Mouse (Mus musculus) mammary gland, adult 2 months (tissue): ENCODE data around the gene Gm21983. TPM values are rescaled to one million over a fixed set of nuclear protein-coding genes. Genes with fewer than 3 reads are reported as not detected.

Experiments
- polyA plus RNA-seq: library from polyadenylated mRNA; depleted of rRNA; stranded (reverse); fragments of >200 nt; gene quantifications from 2 replicates; pipeline ENCODE4 v1.2.3, GENCODE M21; 2012; ENCODE audit warnings: low replicate concordance; rRNA removed

The Gm21983 gene
- polyA plus RNA-seq: 0.24 TPM in 1 of 2 replicates, not detected in the other

DNA sequence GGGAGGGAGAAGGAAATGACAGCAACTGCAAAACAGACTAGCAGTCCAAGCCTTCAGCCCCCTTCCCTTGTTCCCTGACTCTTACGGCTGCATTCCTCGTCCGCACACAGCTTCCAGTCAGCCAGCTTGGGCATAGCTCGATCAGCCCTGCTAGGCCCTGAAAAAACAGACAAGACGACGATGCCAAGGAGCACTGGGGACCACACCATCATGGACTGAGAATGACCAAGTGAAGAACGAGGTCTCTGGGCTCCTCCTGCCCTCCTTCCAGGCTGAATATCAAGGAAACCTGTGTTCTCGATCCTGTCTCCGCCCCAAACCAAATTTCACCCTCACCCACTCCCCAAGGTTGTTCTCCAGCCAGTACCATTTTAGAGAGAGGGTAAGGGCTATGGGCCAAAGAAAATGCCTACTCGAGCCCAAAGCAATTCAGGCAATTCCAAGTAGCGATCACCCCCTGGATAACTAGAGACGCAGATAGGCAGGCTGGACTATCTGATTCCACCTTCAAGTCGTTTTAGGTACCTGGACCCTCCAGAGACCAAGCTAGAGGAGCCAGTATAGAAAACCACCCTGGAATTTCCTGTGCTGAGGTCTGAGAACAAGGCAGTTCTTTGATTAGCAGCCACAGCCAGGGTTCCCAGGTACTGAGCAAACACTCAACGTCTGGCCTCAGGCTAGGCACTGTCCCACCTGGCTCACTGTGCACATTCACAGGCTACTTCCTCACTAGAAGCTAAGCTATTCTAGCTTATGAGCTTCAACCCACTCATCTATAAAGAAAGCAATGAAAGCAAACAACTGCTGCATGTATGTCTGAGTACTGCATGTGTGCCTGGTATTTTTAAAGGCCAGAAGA, at the start of gene Gm21983, which contains the start of gene Mia:
TSS of gene Gm21983 (minus strand) at position 250 of the 859 bp plus-strand sequence.
TSS of gene Mia (minus strand) at position 321 of the 859 bp plus-strand sequence.

DNA sequence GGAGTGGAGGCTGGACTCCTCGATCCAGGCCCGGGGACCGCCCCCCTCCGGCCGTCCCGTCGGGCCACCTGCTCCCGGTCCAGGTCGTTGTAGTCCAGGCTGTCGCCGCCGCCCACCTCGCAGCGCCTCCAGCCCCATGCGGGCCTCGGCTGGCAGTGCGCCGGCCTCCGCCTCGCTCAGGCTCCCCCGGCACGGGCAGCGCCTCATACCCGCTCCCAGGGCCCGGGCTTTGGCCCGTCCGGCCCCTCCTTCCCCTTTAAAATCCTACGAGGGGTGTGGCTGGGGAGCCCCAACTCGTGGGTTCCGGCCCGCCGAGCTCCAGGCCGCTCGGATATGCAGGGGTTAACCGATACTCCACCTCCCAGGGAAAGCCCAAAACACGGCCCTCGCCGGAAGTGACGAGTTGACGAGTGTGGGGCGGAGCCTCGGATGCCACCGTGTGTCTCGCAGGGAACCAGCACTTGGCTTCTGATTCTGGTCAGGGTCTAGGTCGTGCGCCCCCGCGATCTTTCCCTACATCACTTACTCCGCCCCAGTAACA, 47.5 kb upstream of the Gm21983 start, which contains the start of gene Itpkc:
TSS of gene Itpkc (minus strand) at position 381 of the 541 bp plus-strand sequence.

DNA sequence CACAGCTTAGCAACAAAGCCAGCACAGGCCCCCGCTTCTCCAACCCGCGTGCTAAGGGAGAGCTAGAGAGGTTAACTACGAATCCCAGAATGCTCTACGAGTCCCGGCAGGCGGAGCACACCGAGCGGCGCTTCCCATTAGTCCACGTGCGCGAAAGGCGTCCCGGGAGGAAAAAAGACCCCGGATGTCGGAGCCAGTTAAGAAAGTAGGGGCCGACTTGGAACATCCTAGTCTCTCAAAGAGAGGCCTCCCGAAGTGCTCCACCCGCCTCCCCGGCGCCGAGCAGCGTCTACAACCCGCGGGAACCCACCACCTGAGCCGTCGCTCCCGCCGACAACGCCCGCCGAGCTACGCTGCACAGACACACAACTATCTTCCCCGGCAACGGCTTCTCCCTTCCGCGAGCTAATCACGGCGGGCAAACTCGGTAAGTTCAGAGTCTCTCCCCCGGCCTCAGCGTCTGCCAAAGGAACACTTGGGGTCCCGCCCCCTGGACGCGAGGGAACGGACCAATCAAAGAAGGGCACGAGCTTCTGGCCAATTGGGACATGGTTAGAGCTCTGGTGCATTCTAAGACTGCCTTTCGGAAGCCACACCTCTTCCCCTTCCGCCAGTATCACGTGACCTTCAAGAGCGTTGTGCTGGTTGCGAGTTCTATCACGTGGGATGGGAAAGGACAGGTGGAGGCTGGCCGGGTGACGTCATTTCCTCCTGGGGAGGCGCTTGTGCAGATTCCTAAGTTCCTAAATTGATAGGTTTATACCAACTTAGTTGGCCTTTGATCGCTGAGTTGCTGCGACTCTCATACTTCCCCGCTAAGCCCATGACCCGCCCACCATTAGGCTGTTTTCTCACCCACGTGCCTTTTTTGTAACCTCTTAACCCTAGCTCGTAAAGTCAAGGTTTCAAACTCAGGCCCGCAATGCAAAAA, 15.1 kb upstream of the Gm21983 start, which contains the start of the genes BC024978 and Snrpa:
TSS of gene BC024978 (plus strand) at position 101 of the 931 bp plus-strand sequence.
TSS of gene Snrpa (minus strand) at position 591 of the 931 bp plus-strand sequence.

GRCm38 (mm10) chr7:27178324-27179216, 2.3 kb downstream of the Gm21983 start, which contains the start of gene Rab4b:
Rab4b (minus strand) TSS chr7:27178896.

GRCm38 (mm10) chr7:27166614-27167474, 14.0 kb downstream of the Gm21983 start, which contains the start of gene Egln2:
Egln2 (minus strand) TSS chr7:27166802.

DNA sequence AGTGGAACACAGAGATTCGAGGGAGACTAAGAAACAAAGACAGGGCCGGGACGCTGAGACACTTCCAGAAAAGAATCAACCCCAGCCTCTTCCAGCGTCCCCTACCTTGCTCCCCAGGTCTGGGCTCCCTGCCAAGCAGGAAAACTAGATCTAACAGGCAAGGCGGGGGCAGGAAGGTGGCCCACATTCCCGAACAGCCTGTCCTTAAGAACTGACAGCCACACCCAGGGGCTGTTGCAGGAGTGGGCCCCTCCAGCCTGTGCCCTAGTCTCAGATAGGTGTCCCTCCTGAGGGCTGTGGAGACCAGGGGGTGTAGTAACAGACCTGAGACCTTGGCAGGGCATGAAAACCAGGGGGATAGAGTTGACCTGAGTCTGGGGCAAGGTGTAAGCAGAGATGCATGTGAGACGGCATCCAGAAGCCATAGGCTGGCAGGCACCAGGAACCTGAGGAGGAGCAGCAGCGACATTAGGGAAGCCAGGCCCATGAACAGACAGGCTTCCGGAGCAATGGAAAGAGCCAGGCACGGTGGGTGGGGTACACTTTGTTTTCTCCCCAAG, 27.6 kb downstream of the Gm21983 start, which contains the start of gene Cyp2t4:
TSS of gene Cyp2t4 (plus strand) at position 510 of the 560 bp plus-strand sequence.

DNA sequence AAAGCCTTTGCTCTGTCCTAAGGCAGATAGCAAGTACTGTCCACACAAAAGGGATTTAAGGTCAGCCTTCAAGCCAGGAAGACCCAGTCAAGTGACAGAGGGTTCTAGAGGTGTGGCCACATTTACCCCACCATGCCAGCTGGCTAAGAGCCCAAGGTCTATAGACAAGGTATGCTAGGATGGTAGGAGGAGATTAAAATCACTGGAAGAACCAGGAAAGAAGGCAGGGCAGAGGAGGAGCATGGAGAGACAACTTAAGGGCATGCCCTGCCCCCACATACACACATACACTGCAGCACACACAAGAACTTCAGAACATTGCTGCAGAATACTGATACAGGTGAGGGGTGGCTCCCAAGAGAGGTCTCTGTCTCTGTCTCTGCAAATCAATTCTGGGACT, 61.2 kb downstream of the Gm21983 start, which contains the start of gene Cyp2f2:
TSS of gene Cyp2f2 (plus strand) at position 234 of the 400 bp plus-strand sequence.

Other genes starting within 250 kb of the Gm21983 start
- not detected in 2 replicates for gene Cyp2a22, start 241.7 kb downstream of the Gm21983 start, polyA plus RNA-seq
- gene Cyp2a12, start 152.0 kb downstream of the Gm21983 start, polyA plus RNA-seq: 1.7 TPM in 1 of 2 replicates, not detected in the other
- gene Cyp2f2, start 61.2 kb downstream of the Gm21983 start, polyA plus RNA-seq: 46.7 and 54.5 TPM in 2 replicates
- gene Cyp2t4, start 27.4 kb downstream of the Gm21983 start, polyA plus RNA-seq: not detected in 2 replicates
- gene Egln2, start 14.3 kb downstream of the Gm21983 start, polyA plus RNA-seq: 91.0 and 122 TPM in 2 replicates
- 61.9 and 99.4 TPM in 2 replicates for gene Rab4b, start 2.2 kb downstream of the Gm21983 start, polyA plus RNA-seq
- 6.7 and 7.7 TPM in 2 replicates for gene Mia, start 71 bp upstream of the Gm21983 start, polyA plus RNA-seq
- 12.6 and 18.8 TPM in 2 replicates for gene BC024978, start 14.7 kb upstream of the Gm21983 start, polyA plus RNA-seq
- gene Snrpa, start 15.2 kb upstream of the Gm21983 start, polyA plus RNA-seq: 137 and 208 TPM in 2 replicates
- 10.9 and 11.3 TPM in 2 replicates for gene Itpkc, start 47.6 kb upstream of the Gm21983 start, polyA plus RNA-seq
- gene Coq8b, start 51.9 kb upstream of the Gm21983 start, polyA plus RNA-seq: 54.2 and 84.1 TPM in 2 replicates
- 34.2 and 70.1 TPM in 2 replicates for gene Numbl, start 77.3 kb upstream of the Gm21983 start, polyA plus RNA-seq
- gene Ltbp4, start 156.6 kb upstream of the Gm21983 start, polyA plus RNA-seq: 151 and 265 TPM in 2 replicates
- 82.8 and 146 TPM in 2 replicates for gene Shkbp1, start 174.9 kb upstream of the Gm21983 start, polyA plus RNA-seq
- not detected in 2 replicates for gene Gm20479, start 176.3 kb upstream of the Gm21983 start, polyA plus RNA-seq